Mouse (Mus musculus): ENCODE results near the gene Foxa2. TPM values are rescaled to one million over a fixed set of nuclear protein-coding genes. Genes with fewer than 3 reads are reported as not detected.
A peak's percentile ranks its signal among the peaks of the same experiment; 100 is the strongest.

Foxa2 gene
- polyA plus RNA-seq, 1 experiment from 2014 or later = 0.63 TPM

DNA sequence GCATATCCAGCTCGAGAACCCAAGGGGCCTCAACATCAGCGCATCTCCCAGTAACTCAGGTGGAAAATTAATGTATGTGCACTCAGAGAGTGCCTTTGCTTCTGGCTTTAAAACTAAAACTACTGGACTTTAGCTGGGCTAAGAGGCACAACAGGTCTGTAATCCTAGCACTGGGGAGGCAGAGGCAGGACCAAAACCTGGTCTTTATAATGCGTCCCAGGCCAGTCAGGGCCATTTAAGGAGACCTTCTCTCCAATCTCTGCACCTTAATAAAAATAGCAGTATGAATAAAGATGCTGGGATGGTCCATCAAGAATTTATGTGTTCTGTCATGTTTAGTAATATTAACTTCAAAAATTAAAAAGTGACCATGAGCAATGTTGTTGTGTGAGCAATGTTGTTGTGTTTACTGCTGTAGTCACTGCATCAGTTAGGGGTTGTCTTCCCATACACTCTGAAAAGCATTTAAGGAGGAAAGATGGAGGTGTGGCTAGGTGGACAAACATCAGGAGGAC, 4.6 kb downstream of the Foxa2 start:
- ATAC-seq (replicated peaks; ENCODE audit: extremely low read depth, insufficient read depth, low FRiP score) = no peak
- 13% methylated on average over 3 of the region's 3 CpGs for WGBS
- H3K4me3 ChIP-seq (ENCODE audit: low read length) = no peak overlapping the region
- H3K4me2 ChIP-seq (ENCODE audit: low read depth, low read length) = no peak overlapping the region
- no peaks in the 10 kb centered on the region for H3K9me3 ChIP-seq (replicated peaks; ENCODE audit: control insufficient read depth, low read length)
- peaks cover 14% of the 10 kb centered on the region for H3K4me1 ChIP-seq (ENCODE audit: control insufficient read depth, insufficient read depth, low read length)
- H3K27me3 ChIP-seq (ENCODE audit: control insufficient read depth, insufficient read depth, low read length) = peaks cover 93% of the 10 kb centered on the region
- no peak overlapping the region for H3K27ac ChIP-seq (ENCODE audit: low read length)
- no peak overlapping the region for H3K9ac ChIP-seq (ENCODE audit: low read length)
- no peaks in the 10 kb centered on the region for H3K36me3 ChIP-seq (ENCODE audit: control insufficient read depth, insufficient read depth)

DNA sequence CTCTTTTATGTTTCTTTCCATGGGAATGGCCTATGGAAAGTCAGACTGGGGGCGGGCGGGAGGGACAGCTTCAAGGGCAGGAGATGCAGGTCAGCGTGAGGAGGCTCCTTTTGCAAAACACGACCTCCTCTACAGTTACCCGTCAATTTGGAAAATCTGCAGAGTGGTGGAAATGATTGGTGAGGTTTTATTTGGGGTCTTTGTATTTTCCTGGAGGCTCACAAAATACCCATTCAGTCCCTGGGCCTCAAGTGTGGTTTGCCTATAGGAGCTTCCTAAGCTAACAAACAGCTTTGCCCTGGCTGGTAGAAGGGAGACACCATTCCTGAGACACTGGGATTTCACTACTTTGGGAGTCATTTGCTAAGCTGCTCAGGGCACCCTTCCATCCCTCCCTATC, 5.4 kb downstream of the Foxa2 start:
- H3K4me2 ChIP-seq (ENCODE audit: low read depth, low read length) = no peak overlapping the region

DNA sequence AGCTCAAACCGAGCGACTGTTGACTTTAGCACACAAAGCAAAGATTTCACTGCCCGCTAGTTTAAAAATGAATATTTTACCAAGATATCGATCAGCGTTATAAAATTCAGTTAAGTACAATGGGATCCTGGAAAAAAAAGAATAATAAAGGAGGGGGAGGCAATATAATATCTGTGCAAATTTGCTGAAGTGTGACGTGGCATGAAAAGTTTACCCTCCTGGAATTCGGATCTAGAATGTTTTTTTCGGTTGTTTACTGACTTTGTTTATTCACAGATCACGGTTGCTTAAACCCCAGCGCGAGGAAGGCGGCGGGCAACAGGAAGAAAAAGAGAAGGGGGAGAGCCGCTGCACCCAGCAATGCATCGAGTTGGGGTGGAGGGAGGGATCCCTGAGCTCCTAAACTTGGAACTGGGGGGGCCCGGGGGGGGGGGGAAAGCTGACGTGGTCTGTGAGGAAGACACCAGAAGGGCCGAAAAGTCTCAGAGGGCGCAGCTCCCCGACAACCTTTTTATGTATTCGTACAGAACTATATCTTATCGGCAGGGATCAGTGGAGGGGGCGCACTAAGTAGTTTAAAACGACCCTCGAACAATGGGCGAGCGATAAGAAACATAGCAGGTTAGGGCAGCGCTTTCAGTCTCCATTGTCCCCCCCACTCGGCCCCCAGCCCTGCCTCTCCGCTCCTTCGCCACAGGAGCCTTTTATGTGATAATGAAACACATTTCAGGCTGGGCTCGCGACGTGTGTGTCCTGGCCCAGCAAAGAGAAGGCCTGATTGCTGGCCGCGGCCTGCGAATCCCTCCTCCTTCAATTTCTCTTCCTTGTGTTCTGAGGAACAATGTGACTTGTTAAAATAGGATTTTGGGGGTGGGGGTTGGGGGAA, 6.3 kb downstream of the Foxa2 start:
- Histone ChIP-seq H3K36me3 (ENCODE audit: control insufficient read depth, insufficient read depth) (no peaks in the 10 kb centered on the region), H3K4me1 (ENCODE audit: control insufficient read depth, insufficient read depth, low read length) (peaks cover 12% of the 10 kb centered on the region), H3K9ac (ENCODE audit: low read length) (no peak overlapping the region), H3K27ac (ENCODE audit: low read length) (no peak overlapping the region), H3K4me3 (ENCODE audit: low read length) (no peak overlapping the region), H3K27me3 (ENCODE audit: control insufficient read depth, insufficient read depth, low read length) (peaks cover 93% of the 10 kb centered on the region), H3K9me3 (replicated peaks; ENCODE audit: control insufficient read depth, low read length) (no peaks in the 10 kb centered on the region), H3K4me2 (ENCODE audit: low read depth, low read length) (no peak overlapping the region)
- WGBS = 2% methylated on average over 37 of the region's 37 CpGs
- no peak for ATAC-seq (replicated peaks; ENCODE audit: extremely low read depth, insufficient read depth, low FRiP score)

More for the DNA sequence above, 5.4 kb downstream of the Foxa2 start:
- Histone ChIP-seq H3K4me1 (ENCODE audit: control insufficient read depth, insufficient read depth, low read length) (peaks cover 14% of the 10 kb centered on the region), H3K36me3 (ENCODE audit: control insufficient read depth, insufficient read depth) (no peaks in the 10 kb centered on the region), H3K4me3 (ENCODE audit: low read length) (no peak overlapping the region), H3K27ac (ENCODE audit: low read length) (no peak overlapping the region), H3K9me3 (replicated peaks; ENCODE audit: control insufficient read depth, low read length) (no peaks in the 10 kb centered on the region), H3K9ac (ENCODE audit: low read length) (no peak overlapping the region), H3K27me3 (ENCODE audit: control insufficient read depth, insufficient read depth, low read length) (peaks cover 93% of the 10 kb centered on the region)
- WGBS = 14% methylated on average over 5 of the region's 5 CpGs
- no peak for ATAC-seq (replicated peaks; ENCODE audit: extremely low read depth, insufficient read depth, low FRiP score)

DNA sequence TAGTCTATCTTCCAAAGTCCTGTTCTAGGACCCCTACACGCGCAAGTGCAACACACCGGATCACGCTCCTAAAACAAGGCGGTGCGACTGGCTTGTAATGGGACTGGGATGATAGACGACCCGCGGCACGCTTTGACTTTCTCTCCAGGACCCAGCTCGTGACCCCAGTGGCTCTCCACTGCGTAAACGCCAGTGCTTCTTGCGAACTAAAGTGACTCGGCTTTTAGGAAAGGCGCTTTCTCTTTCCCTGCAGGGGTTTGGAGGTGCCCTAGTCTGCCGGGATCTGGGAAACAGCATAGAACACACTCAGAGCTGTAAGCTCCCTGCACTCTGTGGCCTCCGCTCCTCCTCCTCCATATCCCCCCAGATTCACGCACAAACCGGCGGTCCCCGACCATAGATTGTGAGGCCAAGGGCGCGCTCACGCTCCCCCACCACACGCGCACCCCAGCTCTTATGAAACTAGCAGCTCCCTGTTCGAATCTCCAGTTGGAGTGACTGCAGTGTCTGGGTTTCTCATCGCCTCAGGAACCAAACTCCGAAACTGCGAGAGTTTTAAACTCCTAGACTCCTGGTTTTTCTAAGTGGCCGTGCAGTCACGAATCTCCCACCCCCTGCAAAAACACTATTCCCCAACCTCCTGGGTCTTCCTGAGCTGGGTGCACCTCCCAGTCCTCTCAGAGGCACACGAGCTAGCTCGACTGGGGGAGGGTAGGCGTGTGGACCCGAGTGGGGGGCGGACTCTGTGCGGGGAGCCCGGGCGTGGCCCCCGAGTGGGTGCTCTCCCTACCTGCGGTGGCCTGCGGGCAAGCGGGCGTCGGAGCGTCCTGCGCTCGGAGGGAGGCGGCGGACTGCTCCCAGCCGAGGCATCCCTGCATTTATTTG, 7.2 kb downstream of the Foxa2 start:
- no peak for ATAC-seq (replicated peaks; ENCODE audit: extremely low read depth, insufficient read depth, low FRiP score)
- 1% methylated on average over 53 of the region's 53 CpGs for WGBS
- Histone ChIP-seq H3K27me3 (ENCODE audit: control insufficient read depth, insufficient read depth, low read length) (peaks cover 94% of the 10 kb centered on the region), H3K9ac (ENCODE audit: low read length) (no peak overlapping the region), H3K4me1 (ENCODE audit: control insufficient read depth, insufficient read depth, low read length) (peaks cover 6% of the 10 kb centered on the region), H3K4me3 (ENCODE audit: low read length) (peak overlapping the region; percentile 27), H3K4me2 (ENCODE audit: low read depth, low read length) (peak overlapping the region; percentile 24; the same call in 1 of the 2 replicates), H3K36me3 (ENCODE audit: control insufficient read depth, insufficient read depth) (no peaks in the 10 kb centered on the region), H3K9me3 (replicated peaks; ENCODE audit: control insufficient read depth, low read length) (no peaks in the 10 kb centered on the region), H3K27ac (ENCODE audit: low read length) (no peak overlapping the region)

DNA sequence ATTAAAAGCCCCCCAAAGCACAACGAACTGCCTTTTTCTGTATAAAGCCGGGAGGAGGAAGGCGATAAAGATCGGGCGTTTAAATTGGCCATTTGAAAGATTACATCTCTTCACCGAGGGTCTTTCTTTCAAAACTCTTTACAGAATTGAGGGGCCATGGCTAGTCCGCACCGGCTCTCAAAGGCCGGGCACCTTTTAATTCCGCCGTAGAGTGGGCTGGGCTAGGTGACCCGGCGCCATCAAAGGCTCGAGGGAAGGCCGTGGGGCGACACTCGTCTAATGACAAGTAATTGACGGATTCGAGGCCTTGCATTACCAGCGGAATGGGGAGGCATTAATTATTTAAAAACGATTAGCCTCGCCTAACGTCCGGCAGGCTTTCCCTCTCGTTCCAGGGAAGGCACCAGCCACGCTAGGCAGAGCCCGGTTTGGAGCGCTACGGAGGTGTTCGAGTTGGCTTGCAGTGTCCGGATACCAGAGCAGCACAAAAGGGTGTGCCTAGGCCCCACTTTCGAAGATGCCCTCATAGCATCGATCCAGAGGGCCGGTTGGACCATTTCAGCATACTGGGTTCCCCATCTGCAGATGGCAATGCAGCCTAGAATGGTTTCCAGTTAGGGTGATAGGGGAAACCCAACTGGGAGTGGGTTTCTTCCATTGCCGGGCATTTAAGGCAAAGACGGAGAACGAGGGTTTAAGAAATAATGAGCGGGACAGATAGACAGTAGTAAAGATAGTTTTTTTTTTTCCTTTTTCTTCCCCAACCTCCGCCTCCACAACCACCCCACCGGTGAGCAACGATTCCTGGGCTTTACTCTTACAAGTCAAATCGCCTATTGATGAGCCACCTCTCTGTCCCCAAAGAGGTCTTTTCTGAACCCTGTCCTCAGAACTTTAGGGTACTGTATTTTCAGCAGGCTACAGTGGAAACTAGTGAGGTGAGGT, 8.1 kb downstream of the Foxa2 start:
- ATAC-seq (replicated peaks; ENCODE audit: extremely low read depth, insufficient read depth, low FRiP score) = no peak
- Histone ChIP-seq H3K4me3 (ENCODE audit: low read length) (peak overlapping the region; percentile 27; the same call in 1 of the 2 replicates), H3K4me1 (ENCODE audit: control insufficient read depth, insufficient read depth, low read length) (no peaks in the 10 kb centered on the region), H3K27me3 (ENCODE audit: control insufficient read depth, insufficient read depth, low read length) (peaks cover 94% of the 10 kb centered on the region), H3K9me3 (replicated peaks; ENCODE audit: control insufficient read depth, low read length) (no peaks in the 10 kb centered on the region), H3K27ac (ENCODE audit: low read length) (no peak overlapping the region), H3K9ac (ENCODE audit: low read length) (no peak overlapping the region), H3K4me2 (ENCODE audit: low read depth, low read length) (no peak overlapping the region; the same call in 1 of the 2 replicates), H3K36me3 (ENCODE audit: control insufficient read depth, insufficient read depth) (no peaks in the 10 kb centered on the region)
- WGBS = 3% methylated on average over 42 of the region's 42 CpGs

DNA sequence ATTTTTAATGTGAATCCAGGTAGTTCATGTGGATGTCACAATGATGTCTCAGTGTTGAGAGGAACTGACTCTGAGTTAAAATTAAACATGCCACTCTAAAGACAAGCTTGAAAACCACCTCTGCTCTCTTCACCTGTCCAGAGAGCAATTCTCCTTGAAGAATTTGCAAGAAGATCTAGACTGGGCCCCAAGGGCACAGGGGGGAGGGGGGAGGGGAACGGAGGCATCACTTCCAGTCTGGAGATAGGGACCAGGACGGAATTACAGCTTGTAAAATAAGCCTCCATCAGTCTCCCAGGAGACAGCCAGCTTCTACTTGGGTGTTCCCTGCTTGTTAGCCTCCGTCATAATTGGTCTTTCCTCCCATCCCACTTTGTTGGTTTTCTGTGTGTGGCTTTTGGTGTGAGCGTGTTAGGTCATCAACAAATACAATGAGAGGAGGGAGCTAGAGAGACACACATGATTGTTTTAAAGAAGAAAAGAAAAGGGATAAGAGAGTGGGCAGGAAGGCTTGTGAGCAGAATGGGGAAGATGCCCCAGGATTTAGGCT, 10.1 kb downstream of the Foxa2 start:
- no peak overlapping the region for H3K9ac ChIP-seq (ENCODE audit: low read length)
- no peak overlapping the region for H3K4me2 ChIP-seq (ENCODE audit: low read depth, low read length)
- H3K4me3 ChIP-seq (ENCODE audit: low read length) = no peak overlapping the region

DNA sequence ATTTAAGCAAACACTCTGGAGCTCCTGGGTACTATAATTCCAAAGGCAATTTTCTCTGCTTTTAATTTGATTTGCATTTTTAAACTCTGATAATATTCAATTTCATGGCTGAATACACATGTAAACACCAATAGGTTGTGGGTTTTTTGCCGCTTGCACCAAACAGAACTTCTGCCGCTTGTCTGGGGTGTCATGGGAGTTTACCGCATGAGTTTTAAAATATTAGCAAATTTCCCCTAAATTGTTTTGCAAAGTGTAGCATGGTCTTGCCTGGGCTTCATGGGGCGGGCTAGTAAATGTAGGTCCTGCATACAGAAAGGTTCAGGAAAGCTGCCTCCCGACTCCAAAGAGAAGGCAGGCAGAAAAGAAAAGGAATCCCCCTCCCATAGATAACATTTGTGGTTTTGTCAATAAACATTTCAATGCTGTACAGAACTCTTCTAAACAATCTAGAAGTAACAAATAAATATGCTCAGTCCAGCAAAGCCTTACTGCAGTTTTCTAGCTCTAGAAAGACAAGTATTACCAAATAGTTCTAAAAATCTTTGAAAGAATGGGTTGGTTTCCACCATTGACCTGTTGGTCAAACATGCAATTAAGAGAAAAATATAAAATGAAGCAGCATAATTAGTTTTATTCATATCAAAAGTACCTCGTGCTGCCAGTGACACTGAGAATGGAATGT, 15.6 kb downstream of the Foxa2 start:
- no peak for ATAC-seq (replicated peaks; ENCODE audit: extremely low read depth, insufficient read depth, low FRiP score)
- Histone ChIP-seq H3K9ac (ENCODE audit: low read length) (no peak overlapping the region), H3K4me2 (ENCODE audit: low read depth, low read length) (no peak overlapping the region), H3K36me3 (ENCODE audit: control insufficient read depth, insufficient read depth) (no peaks in the 10 kb centered on the region), H3K4me3 (ENCODE audit: low read length) (no peak overlapping the region), H3K27ac (ENCODE audit: low read length) (no peak overlapping the region), H3K4me1 (ENCODE audit: control insufficient read depth, insufficient read depth, low read length) (no peaks in the 10 kb centered on the region), H3K9me3 (replicated peaks; ENCODE audit: control insufficient read depth, low read length) (no peaks in the 10 kb centered on the region), H3K27me3 (ENCODE audit: control insufficient read depth, insufficient read depth, low read length) (peaks cover 84% of the 10 kb centered on the region)
- WGBS = 7% methylated on average over 6 of the region's 6 CpGs

More for the DNA sequence above, 10.1 kb downstream of the Foxa2 start:
- Histone ChIP-seq H3K27ac (ENCODE audit: low read length) (no peak overlapping the region), H3K4me1 (ENCODE audit: control insufficient read depth, insufficient read depth, low read length) (no peaks in the 10 kb centered on the region), H3K27me3 (ENCODE audit: control insufficient read depth, insufficient read depth, low read length) (peaks cover 90% of the 10 kb centered on the region), H3K36me3 (ENCODE audit: control insufficient read depth, insufficient read depth) (no peaks in the 10 kb centered on the region), H3K9me3 (replicated peaks; ENCODE audit: control insufficient read depth, low read length) (no peaks in the 10 kb centered on the region)
- 1% methylated on average over 4 of the region's 4 CpGs for WGBS
- no peak for ATAC-seq (replicated peaks; ENCODE audit: extremely low read depth, insufficient read depth, low FRiP score)

GRCm38 (mm10) chr2:148030613-148030935, 16.2 kb downstream of the Foxa2 start:
- WGBS = 2% methylated on average over 11 of the region's 11 CpGs
- H3K9ac ChIP-seq (ENCODE audit: low read length) = no peak overlapping the region

More at GRCm38 (mm10) chr2:148030613-148030935, 16.2 kb downstream of the Foxa2 start:
- H3K27ac ChIP-seq (ENCODE audit: low read length) = no peak overlapping the region
- no peak overlapping the region for H3K4me2 ChIP-seq (ENCODE audit: low read depth, low read length)
- no peaks in the 10 kb centered on the region for H3K4me1 ChIP-seq (ENCODE audit: control insufficient read depth, insufficient read depth, low read length)
- peaks cover 80% of the 10 kb centered on the region for H3K27me3 ChIP-seq (ENCODE audit: control insufficient read depth, insufficient read depth, low read length)
- ATAC-seq (replicated peaks; ENCODE audit: extremely low read depth, insufficient read depth, low FRiP score) = no peak
- no peaks in the 10 kb centered on the region for H3K36me3 ChIP-seq (ENCODE audit: control insufficient read depth, insufficient read depth)
- peak overlapping the region; percentile 8; the same call in 1 of the 2 replicates for H3K4me3 ChIP-seq (ENCODE audit: low read length)
- H3K9me3 ChIP-seq (replicated peaks; ENCODE audit: control insufficient read depth, low read length) = no peaks in the 10 kb centered on the region
